Mouse (Mus musculus): Measurements from ENCODE around the gene Sh3pxd2a. TPM values are rescaled to one million over a fixed set of nuclear protein-coding genes. Genes with fewer than 3 reads are reported as not detected.

Gene Sh3pxd2a
- total and polyA plus RNA-seq, 3 experiments = 1.3 to 4.6 (median 3.2) TPM

GRCm38 (mm10) chr19:47385971-47386370 lies 78.2 kb downstream of the Sh3pxd2a start:
- Histone ChIP-seq H3K36me3 (replicated peaks in 1 of 2; ENCODE audit: control insufficient read depth in 1 of 2, insufficient read depth in 1 of 2, low read length in 1 of 2) (peaks cover 0 to 12% of the 10 kb centered on the region in 2 experiments), H3K4me1 (ENCODE audit: control insufficient read depth in 1 of 2, insufficient read depth in 2 of 2) (peaks cover 3 to 30% of the 10 kb centered on the region in 2 experiments; a peak in 3 of 4 replicates), H3K9me3 (replicated peaks; ENCODE audit: low read length) (no peaks in the 10 kb centered on the region), H3K27ac (ENCODE audit: insufficient read depth, low read depth) (no peak overlapping the region), H3K79me2 (replicated peaks; ENCODE audit: control insufficient read depth, extremely low read depth, insufficient read depth, poor library complexity, severe bottlenecking) (no peaks in the 10 kb centered on the region), H3K27me3 (replicated peaks) (no peaks in the 10 kb centered on the region), H3K4me3 (replicated peaks in 1 of 3; ENCODE audit: low read depth in 2 of 3, low read length in 2 of 3, poor library complexity in 1 of 3) (no peak overlapping the region), H3K4me2 (ENCODE audit: insufficient read depth, low read depth, poor library complexity, severe bottlenecking) (no peak overlapping the region), H3K9ac (ENCODE audit: insufficient read depth, low read depth) (no peak overlapping the region)
- DNase-seq (ENCODE audit: extremely low read depth) = no peak
- dilution Hi-C loops (cut with MboI; ENCODE audit: extremely low pct_ligation_motif_present, extremely low pct_unique_long_range_greater_than_20kb, low sequenced_read_pairs) = no loop called here
- TF ChIP-seq ZMIZ1 (IDR thresholded peaks at IDR 0.05; ENCODE audit: low read depth, low read length) = no peak
- no peak for TF ChIP-seq ZNF384 (IDR thresholded peaks at IDR 0.05; ENCODE audit: low read depth, low read length)
- no peak for TF ChIP-seq SMC3 (IDR thresholded peaks at IDR 0.05; ENCODE audit: low read depth, low read length)
- TF ChIP-seq USF2 (conservative IDR thresholded peaks at IDR 0.05; ENCODE audit: low read depth, low read length) = no peak
- no peak for TF ChIP-seq UBTF (IDR thresholded peaks at IDR 0.05; ENCODE audit: low read depth, low read length)
- TF ChIP-seq EP300 (IDR thresholded peaks at IDR 0.05; ENCODE audit: low read length) = no peak
- no peak for TF ChIP-seq MXI1 (IDR thresholded peaks at IDR 0.05; ENCODE audit: low read depth, low read length)
- no peak for TF ChIP-seq CTCF (conservative IDR thresholded peaks at IDR 0.05 in 1 of 2, IDR thresholded peaks at IDR 0.05 in 1 of 2; ENCODE audit: low read depth in 2 of 2, low read length in 2 of 2)
- TF ChIP-seq JUN (IDR thresholded peaks at IDR 0.05; ENCODE audit: insufficient read depth, low read depth, low read length) = no peak
- TF ChIP-seq USF1 (IDR thresholded peaks at IDR 0.05; ENCODE audit: low read depth, low read length) = no peak
- TF ChIP-seq POLR2AphosphoS2 (IDR thresholded peaks at IDR 0.05; ENCODE audit: low read depth, low read length) = no peak
- TF ChIP-seq ELF1 (IDR thresholded peaks at IDR 0.05; ENCODE audit: low read depth, low read length) = no peak
- no peak for TF ChIP-seq ETS1 (conservative IDR thresholded peaks at IDR 0.05; ENCODE audit: low read depth, low read length)
- TF ChIP-seq RCOR1 (conservative IDR thresholded peaks at IDR 0.05; ENCODE audit: low read depth, low read length) = no peak
- TF ChIP-seq MEF2A (IDR thresholded peaks at IDR 0.05; ENCODE audit: borderline replicate concordance, low read depth, low read length) = no peak
- no peak for TF ChIP-seq GABPA (IDR thresholded peaks at IDR 0.05; ENCODE audit: insufficient replicate concordance, low read depth, low read length)
- no peak for TF ChIP-seq ZKSCAN1 (IDR thresholded peaks at IDR 0.05; ENCODE audit: borderline replicate concordance, low read depth, low read length)
- no peak for TF ChIP-seq BHLHE40 (IDR thresholded peaks at IDR 0.05; ENCODE audit: low read depth, low read length)
- TF ChIP-seq SIN3A (IDR thresholded peaks at IDR 0.05; ENCODE audit: low read length) = no peak
- in situ Hi-C loops (cut with MboI; ENCODE audit: low pct_ligation_motif_present, low pct_unique_long_range_greater_than_20kb, low sequenced_read_pairs) = no loop called here

GRCm38 (mm10) chr19:47384639-47385038 lies 79.6 kb downstream of the Sh3pxd2a start:
- Histone ChIP-seq H3K4me3 (replicated peaks in 1 of 3; ENCODE audit: low read depth in 2 of 3, low read length in 2 of 3, poor library complexity in 1 of 3) (no peak overlapping the region), H3K9ac (ENCODE audit: insufficient read depth, low read depth) (no peak overlapping the region), H3K9me3 (replicated peaks; ENCODE audit: low read length) (no peaks in the 10 kb centered on the region), H3K27ac (ENCODE audit: insufficient read depth, low read depth) (no peak overlapping the region), H3K27me3 (replicated peaks) (no peaks in the 10 kb centered on the region), H3K4me2 (ENCODE audit: insufficient read depth, low read depth, poor library complexity, severe bottlenecking) (no peak overlapping the region), H3K36me3 (replicated peaks in 1 of 2; ENCODE audit: control insufficient read depth in 1 of 2, insufficient read depth in 1 of 2, low read length in 1 of 2) (peaks cover 0 to 10% of the 10 kb centered on the region in 2 experiments), H3K79me2 (replicated peaks; ENCODE audit: control insufficient read depth, extremely low read depth, insufficient read depth, poor library complexity, severe bottlenecking) (no peaks in the 10 kb centered on the region), H3K4me1 (ENCODE audit: control insufficient read depth in 1 of 2, insufficient read depth in 2 of 2) (peaks cover 3 to 28% of the 10 kb centered on the region in 2 experiments; a peak in 3 of 4 replicates)
- TF ChIP-seq ELF1 (IDR thresholded peaks at IDR 0.05; ENCODE audit: low read depth, low read length) = no peak
- no peak for TF ChIP-seq UBTF (IDR thresholded peaks at IDR 0.05; ENCODE audit: low read depth, low read length)
- TF ChIP-seq IRF4 (IDR thresholded peaks at IDR 0.05; ENCODE audit: low read depth, low read length) = no peak
- no peak for TF ChIP-seq HCFC1 (IDR thresholded peaks at IDR 0.05; ENCODE audit: low read depth, low read length)
- no peak for TF ChIP-seq USF1 (IDR thresholded peaks at IDR 0.05; ENCODE audit: low read depth, low read length)
- no peak for TF ChIP-seq BHLHE40 (IDR thresholded peaks at IDR 0.05; ENCODE audit: low read depth, low read length)
- in situ Hi-C loops (cut with MboI; ENCODE audit: low pct_ligation_motif_present, low pct_unique_long_range_greater_than_20kb, low sequenced_read_pairs) (no loop called here), dilution Hi-C loops (cut with MboI; ENCODE audit: extremely low pct_ligation_motif_present, extremely low pct_unique_long_range_greater_than_20kb, low sequenced_read_pairs) (no loop called here)
- no peak for DNase-seq (ENCODE audit: extremely low read depth)

All from CH12.LX (cell line).